ENCODE assay signal across 20 mouse cellular contexts in genomic region chr3:138185995-138186930, GRCm38 (mm10). TPM values are rescaled to one million over a fixed set of nuclear protein-coding genes. Genes with fewer than 3 reads are reported as not detected.
DNase-seq lines count a peak whose midpoint lies in the region; ATAC-seq lines count a peak whose summit lies in the region.
"Had no signal": no experiment of that assay in that cellular context is flagged by ENCODE, and none has a peak within 500 bp of the region (broad histone marks: within the 10 kb centered on the region; RNA-seq: fewer than 3 reads in every experiment).

No protein-coding gene starts in this region.

- 92% methylated on average over 26 of the region's 26 CpGs for WGBS in forebrain, embryonic 12.5 days
- WGBS in forebrain, embryonic 15.5 days = 93% methylated on average over 26 of the region's 26 CpGs
- 76% methylated on average over 26 of the region's 26 CpGs for WGBS in hindbrain, embryonic 13.5 days
- WGBS in midbrain, embryonic 14.5 days = 79% methylated on average over 26 of the region's 26 CpGs

- H3K9ac ChIP-seq in forebrain, embryonic 12.5 days = no peak overlapping the region
- H3K9ac ChIP-seq in forebrain, embryonic 15.5 days (replicated peaks) = no peak overlapping the region
- H3K9ac ChIP-seq in hindbrain, embryonic 13.5 days = no peak overlapping the region
- H3K9ac ChIP-seq in midbrain, embryonic 14.5 days (replicated peaks; ENCODE audit: low read length) = no peak overlapping the region
- H3K9ac ChIP-seq: embryonic facial prominence, embryonic 12.5 days; stomach, embryonic 15.5 days had no signal

- peak; percentile 17 for DNase-seq in forelimb bud, embryonic 11.5 days (ENCODE audit: low read depth, low spot score)
- peak; percentile 29 for DNase-seq in midbrain, embryonic 14.5 days
- DNase-seq in urinary bladder, adult 18-20 months (ENCODE audit: low spot score in 2 of 2) = no peak
- DNase-seq in lung, postnatal 25 days (ENCODE audit: low spot score) = no peak
- no peak for DNase-seq in ovary, postnatal 10 days (ENCODE audit: low spot score)
- DNase-seq: adrenal gland, postnatal 25 days; left cerebral cortex, postnatal 4 days; lung, adult 18-20 months; right cerebral cortex, postnatal 14 days; thymus, postnatal 25 days had no signal

- H3K27ac ChIP-seq in forebrain, embryonic 12.5 days = no peak overlapping the region
- no peak overlapping the region for H3K27ac ChIP-seq in forebrain, embryonic 15.5 days (replicated peaks)
- peak overlapping the region; percentile 62 for H3K27ac ChIP-seq in hindbrain, embryonic 13.5 days
- H3K27ac ChIP-seq in midbrain, embryonic 14.5 days (replicated peaks; ENCODE audit: low read depth, low read length) = peak overlapping the region; percentile 58; the same call in 1 of the 2 replicates
- H3K27ac ChIP-seq: embryonic facial prominence, embryonic 12.5 days; kidney, postnatal 0 days; stomach, embryonic 15.5 days had no signal

- 0 out of 2 replicates have a peak, but pooled peaks have one; percentile 45 for ATAC-seq in forebrain, embryonic 12.5 days (ENCODE audit: low FRiP score)
- no peak for ATAC-seq in forebrain, embryonic 15.5 days (replicated peaks)
- ATAC-seq in hindbrain, embryonic 13.5 days (ENCODE audit: low FRiP score) = peak; percentile 79; the same call in 1 of the 2 replicates
- peak; percentile 65 for ATAC-seq in midbrain, embryonic 14.5 days (ENCODE audit: low FRiP score, low TSS enrichment)
- ATAC-seq: Patski had no signal

- no peaks in the 10 kb centered on the region for H3K27me3 ChIP-seq in forebrain, embryonic 12.5 days
- no peaks in the 10 kb centered on the region for H3K27me3 ChIP-seq in forebrain, embryonic 15.5 days
- no peaks in the 10 kb centered on the region for H3K27me3 ChIP-seq in hindbrain, embryonic 13.5 days
- no peaks in the 10 kb centered on the region for H3K27me3 ChIP-seq in midbrain, embryonic 14.5 days (ENCODE audit: control insufficient read depth, insufficient read depth, low read length)
- H3K27me3 ChIP-seq: embryonic facial prominence, embryonic 12.5 days; Patski; stomach, embryonic 15.5 days had no signal

- H3K9me3 ChIP-seq in forebrain, embryonic 12.5 days = no peaks in the 10 kb centered on the region
- H3K9me3 ChIP-seq in forebrain, embryonic 15.5 days = no peaks in the 10 kb centered on the region
- H3K9me3 ChIP-seq in hindbrain, embryonic 13.5 days = no peaks in the 10 kb centered on the region
- no peaks in the 10 kb centered on the region for H3K9me3 ChIP-seq in midbrain, embryonic 14.5 days (ENCODE audit: control insufficient read depth, low read length)
- H3K9me3 ChIP-seq: embryonic facial prominence, embryonic 12.5 days; stomach, embryonic 15.5 days had no signal

- no peak overlapping the region for H3K4me2 ChIP-seq in forebrain, embryonic 12.5 days
- no peak overlapping the region for H3K4me2 ChIP-seq in forebrain, embryonic 15.5 days (replicated peaks)
- 0 out of 2 replicates have a peak overlapping the region, but pooled peaks have one; percentile 19 for H3K4me2 ChIP-seq in hindbrain, embryonic 13.5 days
- no peak overlapping the region for H3K4me2 ChIP-seq in midbrain, embryonic 14.5 days (ENCODE audit: low read length)
- H3K4me2 ChIP-seq: embryonic facial prominence, embryonic 12.5 days; heart, embryonic 11.5 days; stomach, embryonic 15.5 days had no signal

- H3K36me3 ChIP-seq in forebrain, embryonic 12.5 days (replicated peaks) = no peaks in the 10 kb centered on the region
- no peaks in the 10 kb centered on the region for H3K36me3 ChIP-seq in forebrain, embryonic 15.5 days
- H3K36me3 ChIP-seq in hindbrain, embryonic 13.5 days = no peaks in the 10 kb centered on the region
- H3K36me3 ChIP-seq in midbrain, embryonic 14.5 days (ENCODE audit: control insufficient read depth, insufficient read depth, low read length) = no peaks in the 10 kb centered on the region
- H3K36me3 ChIP-seq: embryonic facial prominence, embryonic 12.5 days; stomach, embryonic 15.5 days had no signal

- no peak overlapping the region for H3K4me3 ChIP-seq in forebrain, embryonic 12.5 days (replicated peaks)
- no peak overlapping the region for H3K4me3 ChIP-seq in forebrain, embryonic 15.5 days
- no peak overlapping the region for H3K4me3 ChIP-seq in hindbrain, embryonic 13.5 days
- H3K4me3 ChIP-seq in midbrain, embryonic 14.5 days (replicated peaks; ENCODE audit: low read depth, low read length) = no peak overlapping the region
- H3K4me3 ChIP-seq: embryonic facial prominence, embryonic 12.5 days; stomach, embryonic 15.5 days had no signal

- peaks cover 6% of the 10 kb centered on the region; the same call in 1 of the 2 replicates for H3K4me1 ChIP-seq in forebrain, embryonic 12.5 days
- H3K4me1 ChIP-seq in forebrain, embryonic 15.5 days = no peaks in the 10 kb centered on the region
- H3K4me1 ChIP-seq in hindbrain, embryonic 13.5 days (replicated peaks) = peaks cover 11% of the 10 kb centered on the region
- no peaks in the 10 kb centered on the region for H3K4me1 ChIP-seq in midbrain, embryonic 14.5 days (ENCODE audit: control insufficient read depth, insufficient read depth, low read length)
- H3K4me1 ChIP-seq: embryonic facial prominence, embryonic 12.5 days; stomach, embryonic 15.5 days had no signal

RNA-seq across cellular contexts. Expression of gene 4930579F01Rik, which starts 7.4 kb away (rescaled TPM):
- not detected in 2 replicates for polyA plus RNA-seq in forebrain, embryonic 12.5 days (2016; fragmentation: Nextera tagmentation; extraction: Ambion mirVana)
- not detected in 2 replicates for polyA plus RNA-seq in forebrain, embryonic 15.5 days (2015; fragmentation: Nextera tagmentation; extraction: Ambion mirVana)
- 0.10 TPM in 1 of 2 replicates, not detected in the other for polyA plus RNA-seq in hindbrain, embryonic 13.5 days (2015; fragmentation: Nextera tagmentation; extraction: Ambion mirVana)
- polyA plus RNA-seq in midbrain, embryonic 14.5 days (2014; fragmentation: Nextera tagmentation; extraction: Ambion mirVana) = not detected in 2 replicates
- polyA plus RNA-seq: heart, embryonic 11.5 days; liver, adult 2 months; Patski; spleen, adult 2 months had no signal

RNA-seq across cellular contexts. Expression of gene Adh7, which starts 31.3 kb away (rescaled TPM):
- 0.17 TPM in 1 of 2 replicates, not detected in the other for polyA plus RNA-seq in forebrain, embryonic 12.5 days (2016; fragmentation: Nextera tagmentation; extraction: Ambion mirVana)
- polyA plus RNA-seq in forebrain, embryonic 15.5 days (2015; fragmentation: Nextera tagmentation; extraction: Ambion mirVana) = 0.15 and 1.1 TPM in 2 replicates
- polyA plus RNA-seq in hindbrain, embryonic 13.5 days (2015; fragmentation: Nextera tagmentation; extraction: Ambion mirVana) = 0.71 and 1.1 TPM in 2 replicates
- polyA plus RNA-seq in midbrain, embryonic 14.5 days (2014; fragmentation: Nextera tagmentation; extraction: Ambion mirVana) = 1.1 and 1.4 TPM in 2 replicates
- polyA plus RNA-seq: heart, embryonic 11.5 days; spleen, adult 2 months had no signal

RNA-seq across cellular contexts. Expression of gene Mttp, which starts 41.5 kb away (rescaled TPM):
- polyA plus RNA-seq in forebrain, embryonic 12.5 days (2016; fragmentation: Nextera tagmentation; extraction: Ambion mirVana) = 13.4 and 14.1 TPM in 2 replicates
- 8.6 and 8.7 TPM in 2 replicates for polyA plus RNA-seq in forebrain, embryonic 15.5 days (2015; fragmentation: Nextera tagmentation; extraction: Ambion mirVana)
- 9.4 and 10.0 TPM in 2 replicates for polyA plus RNA-seq in hindbrain, embryonic 13.5 days (2015; fragmentation: Nextera tagmentation; extraction: Ambion mirVana)
- polyA plus RNA-seq in midbrain, embryonic 14.5 days (2014; fragmentation: Nextera tagmentation; extraction: Ambion mirVana) = 6.6 and 7.0 TPM in 2 replicates

RNA-seq across cellular contexts. Expression of gene Trmt10a, which starts 43.0 kb away (rescaled TPM):
- 13.7 and 14.5 TPM in 2 replicates for polyA plus RNA-seq in forebrain, embryonic 12.5 days (2016; fragmentation: Nextera tagmentation; extraction: Ambion mirVana)
- 7.0 and 7.5 TPM in 2 replicates for polyA plus RNA-seq in forebrain, embryonic 15.5 days (2015; fragmentation: Nextera tagmentation; extraction: Ambion mirVana)
- polyA plus RNA-seq in hindbrain, embryonic 13.5 days (2015; fragmentation: Nextera tagmentation; extraction: Ambion mirVana) = 8.1 TPM in 2 replicates
- 7.6 and 10.1 TPM in 2 replicates for polyA plus RNA-seq in midbrain, embryonic 14.5 days (2014; fragmentation: Nextera tagmentation; extraction: Ambion mirVana)

Comparison
In these comparisons a context has a peak if more than half of its experiments do, and no peak if none do; other contexts are left out.
1. H3K27ac ChIP-seq: peak in hindbrain, embryonic 13.5 days (single experiment) and midbrain, embryonic 14.5 days (single experiment); none in forebrain, embryonic 12.5 days (single experiment) and forebrain, embryonic 15.5 days (single experiment).
2. DNase-seq: peak in forelimb bud, embryonic 11.5 days (single experiment) and midbrain, embryonic 14.5 days (single experiment); none in urinary bladder, adult 18-20 months (0 of 2), lung, postnatal 25 days (single experiment) and ovary, postnatal 10 days (single experiment).